Mouse (Mus musculus) heart, adult 11 months (tissue): ENCODE data around the gene Kptn.

Source experiments
- DNase-seq: peaks from one replicate; pipeline ENCODE4 v3.0.0; 2022

Kptn gene

GRCm38 (mm10) chr7:16119569-16120261 lies at the start of gene Kptn:
TSS of gene Kptn (plus strand) at chr7:16119895.
- peak; percentile 99 for DNase-seq

GRCm38 (mm10) chr7:16070846-16071245 lies 48.8 kb upstream of the Kptn start:
- DNase-seq = no peak

- no peak for DNase-seq
These were observed 47.8 kb upstream of the Kptn start for GRCm38 (mm10) chr7:16071906-16072305.

GRCm38 (mm10) chr7:16079947-16080346 lies 39.7 kb upstream of the Kptn start:
- DNase-seq = no peak

GRCm38 (mm10) chr7:16080581-16080980 lies 39.1 kb upstream of the Kptn start:
- DNase-seq = peak; percentile 84

- DNase-seq = peak; percentile 73
These were observed 36.3 kb upstream of the Kptn start for GRCm38 (mm10) chr7:16083361-16083760.

- DNase-seq = no peak
These were observed 32.1 kb upstream of the Kptn start for GRCm38 (mm10) chr7:16087587-16087986.

- DNase-seq = no peak
These were observed 25.1 kb upstream of the Kptn start for GRCm38 (mm10) chr7:16094592-16094991.

- peak; percentile 100 for DNase-seq
These were observed 21.4 kb upstream of the Kptn start, which contains the start of gene Napa for GRCm38 (mm10) chr7:16098021-16099017. TSS of gene Napa (plus strand) at chr7:16098458.

GRCm38 (mm10) chr7:16099901-16100300 lies 19.8 kb upstream of the Kptn start:
- no peak for DNase-seq

- no peak for DNase-seq
These were observed 18.6 kb upstream of the Kptn start for GRCm38 (mm10) chr7:16101081-16101480.

GRCm38 (mm10) chr7:16101726-16102475 lies 17.8 kb upstream of the Kptn start:
- DNase-seq = no peak

GRCm38 (mm10) chr7:16102686-16103226 lies 16.9 kb upstream of the Kptn start:
- DNase-seq = no peak

- DNase-seq = peak; percentile 95
These were observed 15.9 kb upstream of the Kptn start for GRCm38 (mm10) chr7:16103760-16104159.

- no peak for DNase-seq
These were observed 14.9 kb upstream of the Kptn start for GRCm38 (mm10) chr7:16104611-16105388.

GRCm38 (mm10) chr7:16108886-16109542 lies 10.7 kb upstream of the Kptn start:
- no peak for DNase-seq

- DNase-seq = no peak
These were observed 9.5 kb upstream of the Kptn start for GRCm38 (mm10) chr7:16110158-16110557.

- DNase-seq = no peak
These were observed 8.2 kb upstream of the Kptn start for GRCm38 (mm10) chr7:16111284-16112090.

- DNase-seq = no peak
These were observed 3.3 kb upstream of the Kptn start for GRCm38 (mm10) chr7:16116418-16116817.

- no peak for DNase-seq
These were observed 2.6 kb upstream of the Kptn start for GRCm38 (mm10) chr7:16117100-16117499.

- no peak for DNase-seq
These were observed 536 bp downstream of the Kptn start for GRCm38 (mm10) chr7:16120262-16120600.
